Mouse (Mus musculus): Measurements from ENCODE around the gene Crk. TPM values are rescaled to one million over a fixed set of nuclear protein-coding genes. Genes with fewer than 3 reads are reported as not detected.

The Crk gene
- total and polyA plus RNA-seq, 3 experiments, result 37.8 to 44.6 (median 39.9) TPM

DNA sequence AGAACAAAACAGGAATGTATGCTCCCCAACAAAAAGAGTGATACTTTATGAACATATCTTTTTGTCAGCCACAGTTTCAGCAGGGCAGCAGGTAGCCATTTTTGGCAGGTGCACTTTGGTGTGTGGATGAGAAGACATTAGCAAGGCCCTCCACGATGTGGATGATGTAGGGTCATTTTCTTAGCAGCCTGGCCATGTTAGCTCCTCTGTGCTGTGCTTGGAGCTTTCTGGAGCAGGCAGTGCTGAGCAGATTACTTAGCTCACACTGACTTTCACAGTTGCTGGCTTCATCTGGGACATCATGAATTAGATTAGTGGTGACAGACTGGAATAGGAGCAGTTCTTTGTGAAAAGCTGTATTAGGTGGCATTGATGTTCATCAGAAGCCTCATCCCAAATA is 10.9 kb downstream of the Crk start:
- no peak overlapping the region for H3K27ac ChIP-seq (ENCODE audit: insufficient read depth, low read depth)
- dilution Hi-C loops (cut with MboI; ENCODE audit: extremely low pct_ligation_motif_present, extremely low pct_unique_long_range_greater_than_20kb, low sequenced_read_pairs), result no loop called here
- no peaks in the 10 kb centered on the region for H3K9me3 ChIP-seq (replicated peaks; ENCODE audit: low read length)
- no peak for TF ChIP-seq MAX (IDR thresholded peaks at IDR 0.05; ENCODE audit: low read length)
- TF ChIP-seq ZNF384 (IDR thresholded peaks at IDR 0.05; ENCODE audit: low read depth, low read length), result no peak
- TF ChIP-seq JUND (conservative IDR thresholded peaks at IDR 0.05; ENCODE audit: low read depth, low read length), result no peak
- TF ChIP-seq ZKSCAN1 (IDR thresholded peaks at IDR 0.05; ENCODE audit: borderline replicate concordance, low read depth, low read length), result no peak
- TF ChIP-seq TBP (conservative IDR thresholded peaks at IDR 0.05; ENCODE audit: low read depth, low read length), result no peak
- TF ChIP-seq MXI1 (IDR thresholded peaks at IDR 0.05; ENCODE audit: low read depth, low read length), result no peak
- no peak for TF ChIP-seq EP300 (IDR thresholded peaks at IDR 0.05; ENCODE audit: low read length)
- TF ChIP-seq USF2 (conservative IDR thresholded peaks at IDR 0.05; ENCODE audit: low read depth, low read length), result no peak
- no peak for TF ChIP-seq POLR2A (IDR thresholded peaks at IDR 0.05; ENCODE audit: low read depth, low read length)
- TF ChIP-seq MAFK (IDR thresholded peaks at IDR 0.05; ENCODE audit: insufficient replicate concordance, low read length), result no peak
- no peak for TF ChIP-seq SMC3 (IDR thresholded peaks at IDR 0.05; ENCODE audit: low read depth, low read length)
- TF ChIP-seq GABPA (IDR thresholded peaks at IDR 0.05; ENCODE audit: insufficient replicate concordance, low read depth, low read length), result no peak
- TF ChIP-seq PAX5 (IDR thresholded peaks at IDR 0.05; ENCODE audit: low read length), result no peak
- TF ChIP-seq MYC (IDR thresholded peaks at IDR 0.05; ENCODE audit: low read depth, low read length), result no peak
- no peak for TF ChIP-seq NRF1 (IDR thresholded peaks at IDR 0.05; ENCODE audit: low read depth, low read length)
- TF ChIP-seq NELFE (IDR thresholded peaks at IDR 0.05; ENCODE audit: low read depth, low read length), result no peak
- in situ Hi-C loops (cut with MboI; ENCODE audit: low pct_ligation_motif_present, low pct_unique_long_range_greater_than_20kb, low sequenced_read_pairs), result no loop called here
- no peak overlapping the region for H3K9ac ChIP-seq (ENCODE audit: insufficient read depth, low read depth)
- H3K36me3 ChIP-seq (replicated peaks in 1 of 2; ENCODE audit: control insufficient read depth in 1 of 2, insufficient read depth in 1 of 2, low read length in 1 of 2), result peaks cover 35 to 79% of the 10 kb centered on the region in 2 experiments
- peaks cover 7 to 24% of the 10 kb centered on the region in 2 experiments for H3K4me1 ChIP-seq (ENCODE audit: control insufficient read depth in 1 of 2, insufficient read depth in 2 of 2)
- peaks cover 59% of the 10 kb centered on the region for H3K79me2 ChIP-seq (replicated peaks; ENCODE audit: control insufficient read depth, extremely low read depth, insufficient read depth, poor library complexity, severe bottlenecking)
- no peak overlapping the region for H3K4me3 ChIP-seq (replicated peaks in 1 of 3; ENCODE audit: low read depth in 2 of 3, low read length in 2 of 3, poor library complexity in 1 of 3)
- no peak overlapping the region for H3K4me2 ChIP-seq (ENCODE audit: insufficient read depth, low read depth, poor library complexity, severe bottlenecking)
- DNase-seq (ENCODE audit: extremely low read depth), result no peak
- H3K27me3 ChIP-seq (replicated peaks), result no peaks in the 10 kb centered on the region

GRCm38 (mm10) chr11:75691047-75691446 is 12.0 kb downstream of the Crk start:
- H3K4me3 ChIP-seq (replicated peaks in 1 of 3; ENCODE audit: low read depth in 2 of 3, low read length in 2 of 3, poor library complexity in 1 of 3), result no peak overlapping the region
- no peak for DNase-seq (ENCODE audit: extremely low read depth)
- peaks cover 4 to 14% of the 10 kb centered on the region in 2 experiments for H3K4me1 ChIP-seq (ENCODE audit: control insufficient read depth in 1 of 2, insufficient read depth in 2 of 2)
- H3K27me3 ChIP-seq (replicated peaks), result no peaks in the 10 kb centered on the region
- peaks cover 53% of the 10 kb centered on the region for H3K79me2 ChIP-seq (replicated peaks; ENCODE audit: control insufficient read depth, extremely low read depth, insufficient read depth, poor library complexity, severe bottlenecking)
- H3K9me3 ChIP-seq (replicated peaks; ENCODE audit: low read length), result no peaks in the 10 kb centered on the region
- no peak for TF ChIP-seq SIN3A (IDR thresholded peaks at IDR 0.05; ENCODE audit: low read length)
- no peak for TF ChIP-seq TBP (conservative IDR thresholded peaks at IDR 0.05; ENCODE audit: low read depth, low read length)
- TF ChIP-seq MAZ (IDR thresholded peaks at IDR 0.05; ENCODE audit: low read depth, low read length), result no peak
- TF ChIP-seq SMC3 (IDR thresholded peaks at IDR 0.05; ENCODE audit: low read depth, low read length), result no peak
- no peak for TF ChIP-seq POLR2AphosphoS2 (IDR thresholded peaks at IDR 0.05; ENCODE audit: low read depth, low read length)
- TF ChIP-seq RAD21 (IDR thresholded peaks at IDR 0.05; ENCODE audit: low read depth, low read length), result no peak
- TF ChIP-seq TCF12 (IDR thresholded peaks at IDR 0.05; ENCODE audit: low read depth, low read length), result no peak
- TF ChIP-seq CTCF (conservative IDR thresholded peaks at IDR 0.05 in 1 of 2, IDR thresholded peaks at IDR 0.05 in 1 of 2; ENCODE audit: low read depth in 2 of 2, low read length in 2 of 2), result no peak
- no peak for TF ChIP-seq UBTF (IDR thresholded peaks at IDR 0.05; ENCODE audit: low read depth, low read length)
- no peak for TF ChIP-seq MEF2A (IDR thresholded peaks at IDR 0.05; ENCODE audit: borderline replicate concordance, low read depth, low read length)
- no peak overlapping the region for H3K27ac ChIP-seq (ENCODE audit: insufficient read depth, low read depth)
- H3K4me2 ChIP-seq (ENCODE audit: insufficient read depth, low read depth, poor library complexity, severe bottlenecking), result no peak overlapping the region
- H3K36me3 ChIP-seq (replicated peaks in 1 of 2; ENCODE audit: control insufficient read depth in 1 of 2, insufficient read depth in 1 of 2, low read length in 1 of 2), result peaks cover 37 to 80% of the 10 kb centered on the region in 2 experiments
- dilution Hi-C loops (cut with MboI; ENCODE audit: extremely low pct_ligation_motif_present, extremely low pct_unique_long_range_greater_than_20kb, low sequenced_read_pairs) (no loop called here), in situ Hi-C loops (cut with MboI; ENCODE audit: low pct_ligation_motif_present, low pct_unique_long_range_greater_than_20kb, low sequenced_read_pairs) (no loop called here)
- no peak overlapping the region for H3K9ac ChIP-seq (ENCODE audit: insufficient read depth, low read depth)

Measured in CH12.LX (cell line).